Mouse (Mus musculus) brown adipose tissue, adult 24 weeks (tissue): ENCODE measurements around the gene Milr1. TPM values are rescaled to one million over a fixed set of nuclear protein-coding genes. Genes with fewer than 3 reads are reported as not detected.
"Not testable (repeated sequence)": the region's sequence is repeated elsewhere in the genome, so short reads cannot be mapped to it uniquely, and the experiment has no call there.

ENCODE experiments used
- H3K27ac ChIP-seq: fragments of 200-500 bp; replicated peaks from 2 replicates; pipeline ENCODE4 v1.5.1; 2012; ENCODE audit warnings: low read depth, mild to moderate bottlenecking, low read length
- H3K4me1 ChIP-seq: fragments of 200-500 bp; 2 replicates; pipeline ENCODE4 v1.6.1; 2012; ENCODE audit warnings: low read length, mixed read lengths; ENCODE audit not compliant: control insufficient read depth, insufficient read depth, insufficient read length
- H3K4me3 ChIP-seq: fragments of 200-500 bp; 2 replicates; pipeline ENCODE4 v1.5.1; 2012; ENCODE audit warnings: low read depth, mild to moderate bottlenecking, low read length, moderate library complexity; ENCODE audit not compliant: insufficient read depth
- polyA plus RNA-seq: library from polyadenylated mRNA; stranded (reverse); fragments of >200 nt; gene quantifications from 2 replicates; pipeline ENCODE4 v1.2.4, GENCODE M21; 2012; ENCODE audit not compliant: missing spikeins, insufficient read depth, insufficient read length

Milr1 gene
- polyA plus RNA-seq, 1 experiment = 0.95 TPM

DNA sequence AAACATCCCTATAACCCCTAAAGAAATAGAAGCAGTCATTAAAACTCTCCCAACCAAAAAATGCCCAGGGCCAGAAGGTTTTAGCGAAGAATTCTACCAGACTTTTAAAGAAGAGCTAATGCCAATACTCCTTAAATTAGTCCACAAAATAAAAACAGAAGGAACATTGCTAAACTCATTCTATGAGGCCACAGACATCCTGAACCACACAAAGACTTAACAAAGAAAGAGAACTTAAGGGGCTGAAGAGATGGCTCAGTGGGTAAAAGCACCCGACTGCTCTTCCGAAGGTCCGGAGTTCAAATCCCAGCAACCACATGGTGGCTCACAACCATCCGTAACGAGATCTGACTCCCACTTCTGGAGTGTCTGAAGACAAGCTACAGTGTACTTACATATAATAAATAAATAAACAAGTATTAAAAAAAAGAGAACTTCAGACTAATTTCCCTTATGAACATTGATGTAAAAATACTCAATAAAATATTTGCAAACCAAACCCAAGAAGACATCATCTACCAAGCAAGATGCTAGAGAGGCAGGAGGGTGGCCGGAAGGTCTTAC, 1.4 kb upstream of the Milr1 start:
- H3K4me3 ChIP-seq = not testable (repeated sequence)

DNA sequence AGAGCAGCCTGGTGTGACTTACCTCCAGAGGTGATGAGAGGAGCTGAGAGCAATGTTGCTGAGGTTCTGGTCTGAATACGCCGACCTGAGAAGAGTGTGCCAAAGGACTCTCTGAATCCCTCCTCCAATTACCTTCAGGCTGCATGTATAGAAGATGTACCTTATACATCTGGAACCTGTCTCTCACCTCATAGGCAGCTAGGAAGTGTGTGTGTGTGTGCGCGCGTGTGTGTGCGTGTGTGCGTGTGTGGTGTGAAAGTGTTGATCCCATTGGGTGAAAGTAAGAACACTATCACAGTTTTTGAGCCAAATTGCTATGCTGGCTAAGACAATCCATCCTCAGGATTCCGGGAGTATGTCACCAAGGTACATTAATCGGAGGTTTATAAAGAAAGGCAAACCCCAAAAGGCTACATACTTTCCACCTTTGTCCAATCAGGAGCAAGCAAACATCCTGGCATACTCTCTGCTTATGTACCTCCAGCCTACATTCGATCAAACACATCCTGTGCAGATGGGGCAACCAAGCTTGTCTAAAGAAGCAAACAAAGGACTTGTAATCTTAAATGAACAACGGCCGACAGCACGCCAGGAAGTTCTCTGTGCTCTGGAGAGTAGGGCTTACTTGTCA, 790 bp upstream of the Milr1 start, which contains the start of gene Pecam1:
Pecam1 (minus strand) TSS at position 508 of the 631 bp plus-strand sequence.
- peak within 1 kb of the TSS; percentile 42 for H3K4me3 ChIP-seq
- H3K27ac ChIP-seq = peak within 1 kb of the TSS; percentile 80
- no peaks in the 10 kb centered on the region for H3K4me1 ChIP-seq

More for the DNA sequence above, 1.4 kb upstream of the Milr1 start:
- not testable (repeated sequence) for H3K4me1 ChIP-seq, H3K27ac ChIP-seq

DNA sequence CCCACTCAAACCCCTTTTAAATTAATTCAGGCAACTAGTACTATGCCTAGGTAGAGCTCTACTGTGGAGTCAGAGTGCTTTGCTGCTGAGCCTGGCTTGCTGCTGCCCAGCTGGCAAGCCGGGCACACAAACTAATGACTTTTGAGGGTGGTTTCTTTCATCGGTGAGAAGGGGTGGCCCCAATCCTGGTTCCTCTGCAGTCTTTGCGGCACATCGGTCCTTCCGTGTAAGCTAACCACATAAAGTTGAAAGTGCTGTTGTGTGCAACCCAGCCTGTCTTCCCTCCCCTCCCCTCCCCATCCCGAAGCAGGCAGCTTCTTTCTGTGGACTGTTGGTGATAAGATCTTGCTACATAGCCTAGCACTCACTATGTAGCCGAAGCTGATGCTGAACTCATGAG, 1.1 kb downstream of the Milr1 start:
- Histone ChIP-seq H3K27ac (peak overlapping the region; percentile 43), H3K4me1 (no peaks in the 10 kb centered on the region; the same call in 1 of the 2 replicates), H3K4me3 (peak overlapping the region; percentile 14; the same call in 1 of the 2 replicates)

DNA sequence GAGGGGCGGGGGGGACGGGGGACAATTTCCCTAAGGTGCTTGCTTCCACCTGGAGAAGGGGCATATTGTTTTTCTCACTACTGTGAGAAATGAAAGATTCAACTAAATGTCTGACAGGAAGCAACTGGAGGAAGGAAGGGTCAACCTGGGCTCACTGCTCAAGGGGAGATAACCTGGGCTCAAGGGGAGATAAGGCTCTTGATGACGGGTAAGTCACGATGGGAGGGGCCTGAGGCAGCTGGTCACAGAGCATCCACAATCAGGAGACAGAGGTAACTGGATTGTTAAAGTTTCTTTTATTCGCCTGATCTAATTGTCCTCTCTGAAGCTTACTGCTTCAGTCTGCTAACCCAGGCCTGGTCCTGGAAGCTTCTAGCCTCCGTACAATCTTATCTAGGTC, 2.3 kb downstream of the Milr1 start:
- Histone ChIP-seq H3K27ac (no peak overlapping the region), H3K4me1 (no peaks in the 10 kb centered on the region; the same call in 1 of the 2 replicates), H3K4me3 (no peak overlapping the region)

DNA sequence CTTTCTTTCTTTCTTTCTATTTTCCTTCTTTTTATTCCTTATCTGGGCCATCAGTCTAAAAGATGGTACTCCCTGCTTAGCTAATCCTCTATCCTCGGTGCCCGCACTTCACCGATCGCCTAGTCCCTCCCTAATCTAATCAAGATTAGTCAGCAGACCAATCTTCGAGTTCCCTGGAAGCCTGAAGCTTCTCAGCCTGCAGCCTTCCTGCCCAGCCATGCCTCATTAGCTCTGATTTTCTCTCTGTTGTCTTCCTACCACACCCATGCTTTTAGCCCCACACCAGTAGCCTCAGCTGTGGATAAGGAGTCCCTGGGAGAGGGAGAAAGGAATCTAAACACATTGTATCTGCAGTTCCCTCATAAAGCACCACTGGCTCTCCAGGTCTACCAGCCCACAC, 4.6 kb downstream of the Milr1 start:
- no peak overlapping the region for H3K27ac ChIP-seq
- H3K4me1 ChIP-seq = no peaks in the 10 kb centered on the region; the same call in 1 of the 2 replicates
- H3K4me3 ChIP-seq = no peak overlapping the region

DNA sequence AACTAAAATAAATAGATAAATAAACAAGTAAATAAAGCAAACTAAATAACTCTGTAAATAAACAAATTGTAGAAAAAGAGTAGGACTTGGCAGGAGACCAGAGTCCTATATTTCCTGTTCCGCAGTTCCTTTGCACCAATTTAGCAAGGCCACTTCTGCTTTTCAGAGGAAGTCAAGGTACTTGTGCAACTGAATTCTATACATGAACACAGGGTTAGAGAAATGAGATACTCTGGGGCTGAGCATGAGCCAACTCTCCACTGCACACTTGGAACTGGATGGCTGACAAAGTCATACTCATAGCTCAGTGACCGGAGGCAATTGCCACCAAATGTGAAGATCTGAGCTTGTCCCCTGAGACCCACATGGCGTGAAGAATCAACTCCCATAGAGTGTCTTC, 8.0 kb downstream of the Milr1 start:
- Histone ChIP-seq H3K27ac (no peak overlapping the region), H3K4me1 (no peaks in the 10 kb centered on the region; the same call in 1 of the 2 replicates), H3K4me3 (no peak overlapping the region)

DNA sequence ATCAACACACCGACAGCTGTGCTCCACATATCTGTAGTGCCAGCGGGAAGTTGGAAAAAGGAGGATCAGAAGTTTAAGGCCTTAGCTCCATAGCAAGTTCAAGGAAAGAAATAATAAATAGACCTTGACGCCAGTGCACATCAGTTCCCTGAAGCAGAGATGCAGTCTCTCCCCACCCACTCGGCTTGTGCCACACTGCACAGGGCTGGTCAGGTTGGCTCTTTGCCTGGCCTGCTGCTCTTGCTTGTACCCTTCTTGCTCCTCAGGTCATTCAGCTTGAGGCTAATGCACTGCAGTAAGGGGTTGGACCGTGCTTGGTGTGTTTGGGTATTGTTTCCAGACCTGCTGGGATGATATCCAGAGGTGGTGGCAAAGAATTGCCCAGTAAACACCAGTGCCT, 9.5 kb downstream of the Milr1 start:
- no peak overlapping the region for H3K27ac ChIP-seq
- no peaks in the 10 kb centered on the region; the same call in 1 of the 2 replicates for H3K4me1 ChIP-seq
- no peak overlapping the region for H3K4me3 ChIP-seq

DNA sequence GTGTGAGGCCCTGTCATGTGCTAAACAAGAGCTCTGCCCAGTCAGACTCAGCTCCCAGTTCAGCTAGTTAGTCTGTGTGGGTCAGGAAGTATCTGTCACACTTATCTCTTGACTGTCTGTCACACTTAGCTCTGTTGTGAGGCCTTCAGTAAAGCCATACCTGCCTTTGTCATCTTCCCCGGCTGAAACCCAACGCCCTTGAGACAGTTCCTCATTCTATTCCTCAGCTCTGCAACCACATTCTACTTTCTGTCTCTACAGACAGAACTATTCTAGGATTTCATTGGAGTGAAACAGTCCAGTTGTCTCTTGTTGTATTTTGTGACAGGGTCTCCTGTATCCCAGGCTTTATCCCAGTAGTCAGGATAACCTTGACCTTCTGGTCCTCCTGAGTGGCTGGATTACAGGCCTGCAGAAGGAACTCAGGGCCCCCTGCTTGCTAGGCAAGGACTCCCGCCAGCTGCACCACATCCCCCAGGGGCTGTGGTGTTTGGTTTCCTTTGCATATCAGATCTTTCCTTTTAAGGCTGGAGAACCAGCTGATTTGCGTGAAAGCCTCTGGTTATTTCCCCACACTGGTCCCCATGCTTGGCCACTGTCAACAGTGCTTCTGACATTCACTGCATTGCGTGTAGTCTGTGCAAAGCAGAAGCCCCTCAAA, 11.2 kb downstream of the Milr1 start:
- H3K27ac ChIP-seq = peak overlapping the region; percentile 29
- no peak overlapping the region for H3K4me3 ChIP-seq
- no peaks in the 10 kb centered on the region; the same call in 1 of the 2 replicates for H3K4me1 ChIP-seq

DNA sequence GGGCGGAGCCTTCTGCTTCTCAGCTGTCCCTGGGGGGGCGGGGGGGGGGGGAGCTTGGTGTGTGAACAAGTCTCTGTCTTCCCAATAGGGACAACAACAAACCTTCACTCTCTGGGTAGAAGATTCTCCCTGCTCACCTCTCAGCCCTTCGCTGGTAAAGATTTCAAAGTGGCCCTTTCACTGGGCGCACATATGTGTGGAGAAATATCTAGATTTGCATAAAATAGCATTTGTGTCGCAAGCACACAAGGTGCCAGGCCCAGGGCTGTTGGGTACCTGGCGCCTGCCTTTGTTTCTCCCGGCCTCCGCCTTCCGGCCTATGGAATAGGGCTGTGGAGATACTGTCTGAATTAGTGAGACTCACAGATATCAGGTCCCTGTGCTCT, 11.8 kb downstream of the Milr1 start:
- Histone ChIP-seq H3K4me3 (no peak overlapping the region), H3K4me1 (no peaks in the 10 kb centered on the region; the same call in 1 of the 2 replicates), H3K27ac (peak overlapping the region; percentile 41; the same call in 1 of the 2 replicates)

DNA sequence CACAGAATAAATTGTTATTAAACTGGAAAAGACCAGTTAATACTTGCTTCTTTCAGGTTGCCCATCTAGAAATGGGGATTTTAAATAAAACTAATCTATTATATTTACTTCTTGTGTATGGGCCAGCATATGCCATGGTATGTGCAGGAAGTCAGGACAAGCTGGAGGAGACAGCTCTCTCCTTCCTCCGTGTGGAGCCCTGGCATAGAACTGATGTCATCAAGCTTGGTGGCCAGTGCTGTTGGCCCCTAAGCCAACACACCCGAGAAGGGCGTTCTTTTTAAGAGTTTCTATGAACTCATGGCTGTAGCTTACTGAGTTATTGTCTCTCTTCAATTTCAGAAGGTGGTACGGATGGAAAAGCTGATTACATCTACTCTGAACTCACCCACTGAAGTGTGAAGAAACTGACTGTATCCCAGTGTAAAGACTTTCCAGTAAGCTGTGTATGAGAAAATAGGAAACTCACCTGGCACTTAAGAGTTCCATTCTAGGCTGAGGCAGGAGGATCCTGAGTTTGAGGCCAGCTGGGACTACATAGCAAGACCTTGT, 15.7 kb downstream of the Milr1 start:
- no peaks in the 10 kb centered on the region for H3K4me1 ChIP-seq
- no peak overlapping the region for H3K4me3 ChIP-seq
- no peak overlapping the region for H3K27ac ChIP-seq

DNA sequence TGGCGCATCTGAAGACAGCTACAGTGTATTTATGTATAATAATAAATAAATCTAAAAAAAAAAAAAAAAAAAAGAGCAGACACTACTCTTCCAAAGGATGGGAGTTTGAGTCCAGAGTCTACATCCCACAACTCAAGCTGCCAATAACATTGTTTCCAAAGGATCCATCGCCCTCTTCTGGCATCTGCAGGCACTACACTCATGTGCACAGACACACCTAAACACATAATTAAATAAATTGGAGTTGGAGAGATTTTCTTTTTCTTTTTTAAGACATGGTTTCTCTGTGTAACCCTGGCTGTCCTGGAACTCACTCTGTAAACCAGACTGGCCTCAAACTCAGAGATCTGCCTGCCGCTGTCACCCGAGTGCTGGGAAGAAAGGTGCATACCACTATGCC, 16.5 kb downstream of the Milr1 start:
- Histone ChIP-seq H3K4me3 (no peak overlapping the region), H3K4me1 (no peaks in the 10 kb centered on the region), H3K27ac (no peak overlapping the region)

DNA sequence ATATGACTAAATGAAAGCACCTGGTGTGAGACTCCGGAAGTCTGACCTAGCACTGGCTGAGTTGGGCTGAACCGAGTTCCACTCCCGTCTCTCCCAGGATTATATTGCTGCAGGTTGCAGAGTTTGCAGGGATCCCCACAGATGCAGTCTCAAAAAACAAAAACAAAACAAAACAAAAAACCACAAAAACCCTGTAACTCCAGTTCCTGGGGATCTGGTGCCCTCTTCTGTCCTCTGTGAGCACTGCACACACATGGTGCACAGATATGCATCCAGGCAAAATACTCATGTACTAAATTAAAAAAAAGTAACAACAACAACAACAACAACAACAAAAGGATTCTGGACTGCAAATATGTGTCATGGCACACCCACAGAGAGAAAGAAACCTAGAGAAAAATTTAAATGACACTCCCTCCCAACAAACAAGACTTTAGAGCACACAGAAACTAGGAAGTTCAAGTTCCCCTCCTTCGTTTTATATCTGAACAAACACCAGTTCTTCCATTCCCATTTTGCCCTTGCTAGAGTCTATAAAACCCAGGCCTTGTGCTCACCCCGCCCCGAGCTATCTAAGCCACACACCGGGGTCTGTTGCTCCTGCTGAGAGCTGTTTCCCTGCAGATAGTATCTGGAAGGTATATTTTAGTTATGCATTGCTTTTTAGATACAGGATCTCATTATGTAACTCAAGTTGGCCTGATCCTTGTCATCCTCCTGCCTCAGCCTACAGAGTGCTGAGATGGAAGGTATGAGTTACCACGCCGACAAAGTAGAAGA, 19.4 kb downstream of the Milr1 start:
- H3K4me3 ChIP-seq = no peak overlapping the region

DNA sequence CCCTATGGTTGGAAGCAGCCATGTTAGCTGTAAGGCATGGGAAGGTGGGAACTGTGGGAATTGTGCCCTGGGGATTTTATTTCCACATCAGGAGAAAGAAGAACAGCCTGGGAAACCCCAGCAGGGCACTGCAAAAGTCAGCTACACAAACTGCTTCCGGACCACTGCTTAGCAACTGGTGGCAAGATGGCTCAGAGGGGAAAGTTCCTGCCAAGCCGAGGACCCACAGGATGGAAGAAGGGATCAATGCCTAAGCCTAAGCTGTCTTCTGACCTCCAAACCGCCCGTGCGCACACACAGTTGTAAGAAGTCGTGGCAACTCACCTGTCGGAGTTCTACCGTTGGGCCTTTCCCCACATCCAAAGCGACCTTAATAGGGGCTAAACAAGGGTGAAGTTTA, 22.0 kb downstream of the Milr1 start:
- Histone ChIP-seq H3K4me1 (0 out of 2 replicates have a peak, but pooled peaks cover 6% of the 10 kb centered on the region), H3K4me3 (no peak overlapping the region), H3K27ac (no peak overlapping the region)

More for the DNA sequence above, 19.4 kb downstream of the Milr1 start:
- no peak overlapping the region for H3K27ac ChIP-seq
- no peaks in the 10 kb centered on the region for H3K4me1 ChIP-seq

DNA sequence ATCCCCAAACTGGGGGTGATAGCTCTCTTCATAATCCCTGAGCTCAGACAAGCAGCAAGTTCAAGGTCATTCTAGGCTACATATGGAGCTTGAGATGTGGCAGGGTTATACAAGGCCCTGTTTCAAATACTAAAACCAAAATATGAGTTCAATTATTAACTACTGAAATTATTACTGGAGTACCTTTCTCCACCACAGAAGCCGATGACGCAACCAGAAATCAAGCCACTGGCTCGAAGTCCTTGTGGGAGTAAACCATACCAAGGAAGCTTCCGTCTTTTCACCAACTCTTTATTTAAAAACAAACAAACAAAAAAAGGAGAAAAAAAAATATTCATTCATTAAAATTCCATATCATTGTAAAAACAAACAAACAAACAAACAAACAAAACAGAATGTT, 25.9 kb downstream of the Milr1 start:
- H3K27ac ChIP-seq = no peak overlapping the region
- H3K4me1 ChIP-seq = peaks cover 8% of the 10 kb centered on the region; the same call in 1 of the 2 replicates
- no peak overlapping the region for H3K4me3 ChIP-seq

DNA sequence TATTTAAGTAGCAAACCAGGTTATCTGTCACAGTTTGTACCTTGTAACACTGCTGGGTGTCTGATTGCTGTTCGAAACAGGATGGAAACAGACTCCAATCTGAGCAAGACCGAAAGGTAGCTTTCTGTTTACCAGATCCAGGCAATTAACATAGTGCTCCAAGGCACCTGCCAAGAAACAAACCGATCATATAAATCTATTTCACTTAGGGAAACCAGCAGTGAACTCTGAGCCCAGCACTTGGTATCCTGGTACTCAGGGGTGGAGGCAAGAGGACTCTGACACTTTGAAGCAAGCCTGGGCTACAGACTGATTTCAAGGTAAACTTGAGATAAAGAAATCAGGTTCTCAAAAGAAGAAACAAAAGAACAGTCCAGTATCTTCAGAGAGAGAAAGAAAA, 26.4 kb downstream of the Milr1 start:
- Histone ChIP-seq H3K4me1 (peaks cover 8% of the 10 kb centered on the region; the same call in 1 of the 2 replicates), H3K4me3 (no peak overlapping the region), H3K27ac (no peak overlapping the region)
